In genomic region chr4:139583629-139584245, GRCm38 (mm10) we compare ENCODE assay signal across 25 mouse cellular contexts. TPM values are rescaled to one million over a fixed set of nuclear protein-coding genes. Genes with fewer than 3 reads are reported as not detected.
DNase-seq lines count a peak whose midpoint lies in the region; ATAC-seq and TF ChIP-seq lines count a peak whose summit lies in the region.
"Had no signal": no experiment of that assay in that cellular context is flagged by ENCODE, and none has a peak within 500 bp of the region (broad histone marks: within the 10 kb centered on the region; RNA-seq: fewer than 3 reads in every experiment).

No protein-coding gene starts in this region.

- 84% methylated on average over 11 of the region's 11 CpGs for WGBS in hindbrain, embryonic 10.5 days
- WGBS in hindbrain, embryonic 14.5 days: 83% methylated on average over 11 of the region's 11 CpGs

- intact Hi-C loops in gastrocnemius, adult 2 months (cut with DNase I): no loop called here
- intact Hi-C loops in left cerebral cortex, postnatal 4 days (cut with DNase I): no loop called here

- H3K9ac ChIP-seq in hindbrain, embryonic 14.5 days: no peak overlapping the region
- H3K9ac ChIP-seq: forebrain, embryonic 13.5 days; liver, embryonic 13.5 days; midbrain, embryonic 12.5 days had no signal

- no peak overlapping the region for H3K4me3 ChIP-seq in gastrocnemius, adult 2 months
- H3K4me3 ChIP-seq in hindbrain, embryonic 10.5 days: no peak overlapping the region
- H3K4me3 ChIP-seq in hindbrain, embryonic 14.5 days (replicated peaks; ENCODE audit: low read length): no peak overlapping the region
- H3K4me3 ChIP-seq: forebrain, embryonic 13.5 days; liver, embryonic 13.5 days; midbrain, embryonic 12.5 days had no signal

- no peaks in the 10 kb centered on the region for H3K36me3 ChIP-seq in hindbrain, embryonic 10.5 days
- no peaks in the 10 kb centered on the region for H3K36me3 ChIP-seq in hindbrain, embryonic 14.5 days (replicated peaks; ENCODE audit: control insufficient read depth, insufficient read depth)
- H3K36me3 ChIP-seq: liver, embryonic 13.5 days; midbrain, embryonic 12.5 days had no signal

- H3K4me1 ChIP-seq in hindbrain, embryonic 10.5 days (replicated peaks): peaks cover 90% of the 10 kb centered on the region
- H3K4me1 ChIP-seq in hindbrain, embryonic 14.5 days (replicated peaks; ENCODE audit: control insufficient read depth, insufficient read depth, low read length): peaks cover 30% of the 10 kb centered on the region

- no peaks in the 10 kb centered on the region for H3K9me3 ChIP-seq in hindbrain, embryonic 10.5 days
- H3K9me3 ChIP-seq in hindbrain, embryonic 14.5 days (ENCODE audit: control insufficient read depth, low read length): no peaks in the 10 kb centered on the region
- H3K9me3 ChIP-seq: forebrain, embryonic 13.5 days; liver, embryonic 13.5 days; midbrain, embryonic 12.5 days had no signal

- H3K27ac ChIP-seq in gastrocnemius, adult 2 months: peak overlapping the region; percentile 81
- peak overlapping the region; percentile 51; the same call in 1 of the 2 replicates for H3K27ac ChIP-seq in hindbrain, embryonic 10.5 days
- no peak overlapping the region for H3K27ac ChIP-seq in hindbrain, embryonic 14.5 days
- H3K27ac ChIP-seq: forebrain, embryonic 13.5 days; midbrain, embryonic 12.5 days had no signal

- DNase-seq in gastrocnemius, adult 2 months: no peak
- DNase-seq in gastrocnemius, adult 18-20 months (ENCODE audit: low spot score): no peak
- no peak for DNase-seq in hindbrain, embryonic 10.5 days (ENCODE audit: low spot score)
- DNase-seq in hindbrain, embryonic 14.5 days (ENCODE audit: low spot score): no peak
- DNase-seq in 3T3-L1 (ENCODE audit: low read depth, low spot score) (peak; percentile 75), NIH3T3 (ENCODE audit: low read depth) (peak; percentile 74)
- DNase-seq in thymus, postnatal 4 days: no peak
- DNase-seq in left cerebral cortex, postnatal 4 days: no peak
- DNase-seq: kidney, postnatal 36 days; liver, embryonic 13.5 days; right cerebral cortex, postnatal 14 days; spleen, adult 18-20 months had no signal

- TF ChIP-seq CTCF in gastrocnemius, adult 2 months (IDR thresholded peaks at IDR 0.05): no peak

- H3K27me3 ChIP-seq in hindbrain, embryonic 10.5 days (ENCODE audit: insufficient read depth, poor library complexity, severe bottlenecking): no peaks in the 10 kb centered on the region
- H3K27me3 ChIP-seq in hindbrain, embryonic 14.5 days (ENCODE audit: control insufficient read depth, insufficient read depth, low read length): no peaks in the 10 kb centered on the region
- H3K27me3 ChIP-seq: forebrain, embryonic 13.5 days; midbrain, embryonic 12.5 days had no signal

- ATAC-seq in hindbrain, embryonic 14.5 days (ENCODE audit: low FRiP score): no peak
- ATAC-seq: CD4-positive, CD25-positive, alpha-beta regulatory T cell, adult 4 months; forebrain, embryonic 13.5 days; hindbrain, embryonic 16.5 days; intestine, embryonic 16.5 days; lung, postnatal 0 days had no signal

- no peak overlapping the region for H3K4me2 ChIP-seq in hindbrain, embryonic 14.5 days (replicated peaks)
- H3K4me2 ChIP-seq: forebrain, embryonic 13.5 days; liver, embryonic 13.5 days; midbrain, embryonic 12.5 days had no signal

RNA-seq across cellular contexts. Expression of gene Gm21969, which starts 19.2 kb away (rescaled TPM):
- total RNA-seq in gastrocnemius, adult 2 months (2021): not detected
- not detected for total RNA-seq in gastrocnemius, adult 18-20 months (2021)
- polyA plus RNA-seq in hindbrain, embryonic 10.5 days (2016; fragmentation: Nextera tagmentation; extraction: Ambion mirVana): not detected in 2 replicates
- 0.07 TPM in 1 of 2 replicates, not detected in the other for polyA plus RNA-seq in hindbrain, embryonic 14.5 days (2014; fragmentation: Nextera tagmentation; extraction: Ambion mirVana)
- under 1 TPM in 1 of 2 experiments, not detected in 1; 0.12 TPM for total RNA-seq in left cerebral cortex, postnatal 4 days (2021)
- total RNA-seq: common myeloid progenitor, adult 5-6 weeks; gastrocnemius, postnatal 4 days; left cerebral cortex, postnatal 36 days; neutrophil, adult 5-6 weeks had no signal
- polyA plus RNA-seq: CD4-positive, CD25-positive, alpha-beta regulatory T cell, adult 4 months; embryonic facial prominence, embryonic 11.5 days; forebrain, embryonic 13.5 days; heart, embryonic 16.5 days; hindbrain, embryonic 16.5 days; intestine, embryonic 16.5 days; kidney, embryonic 14.5 days; liver, embryonic 13.5 days; lung, postnatal 0 days; midbrain, embryonic 12.5 days had no signal

RNA-seq across cellular contexts. Expression of gene Aldh4a1, which starts 38.9 kb away (rescaled TPM):
- total RNA-seq in gastrocnemius, adult 2 months (2021): 10 to 100 TPM; 58.2 to 75.6 TPM
- total RNA-seq in gastrocnemius, adult 18-20 months (2021): 10 to 100 TPM; 57.6 to 64.8 TPM
- 22.5 and 26.3 TPM in 2 replicates for polyA plus RNA-seq in hindbrain, embryonic 10.5 days (2016; fragmentation: Nextera tagmentation; extraction: Ambion mirVana)
- polyA plus RNA-seq in hindbrain, embryonic 14.5 days (2014; fragmentation: Nextera tagmentation; extraction: Ambion mirVana): 18.1 and 18.8 TPM in 2 replicates
- 10 to 100 TPM; 23.6 to 25.0 TPM for total RNA-seq in left cerebral cortex, postnatal 4 days (2021)

RNA-seq across cellular contexts. Expression of gene Iffo2, which starts 53.4 kb away (rescaled TPM):
- total RNA-seq in gastrocnemius, adult 2 months (2021): 1 to 10 TPM; 2.1 to 2.5 TPM
- total RNA-seq in gastrocnemius, adult 18-20 months (2021): 1 to 10 TPM; 1.4 to 2.4 TPM
- 3.6 and 4.6 TPM in 2 replicates for polyA plus RNA-seq in hindbrain, embryonic 10.5 days (2016; fragmentation: Nextera tagmentation; extraction: Ambion mirVana)
- polyA plus RNA-seq in hindbrain, embryonic 14.5 days (2014; fragmentation: Nextera tagmentation; extraction: Ambion mirVana): 5.6 and 6.0 TPM in 2 replicates
- 10 to 100 TPM; 24.2 to 26.3 TPM for total RNA-seq in left cerebral cortex, postnatal 4 days (2021)

Comparison
In these comparisons a context has a peak if more than half of its experiments do, and no peak if none do; other contexts are left out.
1. DNase-seq: peak in 3T3-L1 (single experiment) and NIH3T3 (single experiment); none in gastrocnemius, adult 2 months (single experiment), gastrocnemius, adult 18-20 months (single experiment), hindbrain, embryonic 10.5 days (single experiment), hindbrain, embryonic 14.5 days (single experiment), thymus, postnatal 4 days (single experiment) and left cerebral cortex, postnatal 4 days (single experiment).
2. RNA of gene Iffo2, which starts 53.4 kb away (total RNA-seq): 24.2 to 26.3 TPM in left cerebral cortex, postnatal 4 days; 2.1 to 2.5 TPM in gastrocnemius, adult 2 months and 1.4 to 2.4 TPM in gastrocnemius, adult 18-20 months; every median in the first group is over 4 times any median in the second.